Mouse (Mus musculus) retina, embryonic 14.5 days (tissue): Measurements from ENCODE around the gene Tent4a.
A peak's percentile ranks its signal among the peaks of the same experiment; 100 is the strongest.

ENCODE experiments used
- DNase-seq: peaks from one replicate; pipeline ENCODE4 v3.0.0-alpha.2; 2015; ENCODE audit warnings: low spot score

Gene Tent4a

GRCm38 (mm10) chr13:69545019-69545418, 10.6 kb upstream of the Tent4a start:
- peak; percentile 84 for DNase-seq

GRCm38 (mm10) chr13:69543595-69543994, 9.2 kb upstream of the Tent4a start:
- DNase-seq: no peak

GRCm38 (mm10) chr13:69542571-69543352, 8.3 kb upstream of the Tent4a start:
- no peak for DNase-seq

GRCm38 (mm10) chr13:69541776-69542175, 7.4 kb upstream of the Tent4a start:
- no peak for DNase-seq

GRCm38 (mm10) chr13:69541209-69541608, 6.8 kb upstream of the Tent4a start:
- no peak for DNase-seq

DNA sequence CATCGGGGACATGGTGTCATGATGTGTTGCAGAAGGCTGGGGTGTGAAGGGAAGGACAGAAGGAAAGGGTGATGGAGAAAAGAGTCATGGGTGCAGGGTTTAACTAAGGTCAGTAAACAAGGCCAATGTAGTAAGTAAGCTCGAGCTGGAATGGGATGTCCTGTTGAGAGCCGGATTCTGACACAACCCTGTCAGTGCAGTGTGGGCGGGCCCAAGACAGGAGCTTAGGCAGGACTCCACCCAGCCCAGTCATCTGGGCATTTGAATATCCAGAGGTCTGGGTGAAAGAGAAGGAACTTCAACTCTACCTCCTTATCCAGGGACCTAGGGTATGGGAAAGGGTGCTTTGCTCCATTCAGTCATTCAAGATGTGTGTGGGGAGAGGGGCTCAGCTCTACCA, 3.9 kb upstream of the Tent4a start:
- no peak for DNase-seq

- DNase-seq: no peak
Measured at GRCm38 (mm10) chr13:69537366-69537765, 2.9 kb upstream of the Tent4a start.

- no peak for DNase-seq
Measured at GRCm38 (mm10) chr13:69536021-69536420, 1.6 kb upstream of the Tent4a start.

DNA sequence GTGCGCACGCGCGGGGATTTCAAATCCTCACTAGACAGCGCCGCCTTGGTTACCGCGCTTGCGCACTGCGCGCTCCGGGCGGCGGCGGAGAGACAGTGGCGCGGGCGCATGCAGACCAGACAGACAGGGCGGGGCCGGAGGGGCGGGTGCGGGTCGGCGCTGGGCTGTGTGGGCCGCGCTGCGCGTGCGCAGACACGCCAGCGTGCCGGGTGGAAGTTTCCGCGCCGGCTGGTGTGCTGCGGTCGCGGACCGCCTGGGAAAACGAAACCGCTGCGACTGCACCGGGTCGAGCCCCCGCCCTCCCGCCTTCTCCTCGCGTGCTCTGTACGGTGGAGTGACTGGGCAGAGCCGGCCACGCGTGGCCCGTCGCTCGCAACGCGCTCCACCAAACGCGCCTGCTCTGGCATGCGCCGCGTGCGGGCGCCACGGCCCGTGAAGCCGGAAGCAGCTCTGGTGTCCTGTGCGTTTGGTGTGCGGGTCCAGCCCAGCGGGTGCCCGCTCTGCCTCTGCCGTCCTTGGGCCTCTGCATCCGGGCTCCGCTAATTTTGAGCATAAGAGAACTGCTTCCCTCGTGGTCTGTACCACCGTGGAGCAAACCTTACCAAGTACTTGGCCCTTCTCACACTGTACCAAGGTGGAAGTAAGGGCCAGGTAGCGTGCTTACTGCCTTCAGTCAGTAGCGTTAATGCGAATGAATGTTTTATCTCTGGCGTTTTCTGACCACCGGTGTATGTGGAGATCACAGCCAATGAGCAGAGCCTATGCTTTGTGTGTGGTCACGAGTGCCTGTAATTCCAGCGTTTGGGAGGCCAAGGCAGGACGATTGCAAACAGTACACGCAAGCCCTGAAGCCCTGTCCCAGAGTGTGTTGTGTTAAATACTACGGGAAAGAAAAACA, 486 bp upstream of the Tent4a start:
- peak; percentile 98 for DNase-seq

DNA sequence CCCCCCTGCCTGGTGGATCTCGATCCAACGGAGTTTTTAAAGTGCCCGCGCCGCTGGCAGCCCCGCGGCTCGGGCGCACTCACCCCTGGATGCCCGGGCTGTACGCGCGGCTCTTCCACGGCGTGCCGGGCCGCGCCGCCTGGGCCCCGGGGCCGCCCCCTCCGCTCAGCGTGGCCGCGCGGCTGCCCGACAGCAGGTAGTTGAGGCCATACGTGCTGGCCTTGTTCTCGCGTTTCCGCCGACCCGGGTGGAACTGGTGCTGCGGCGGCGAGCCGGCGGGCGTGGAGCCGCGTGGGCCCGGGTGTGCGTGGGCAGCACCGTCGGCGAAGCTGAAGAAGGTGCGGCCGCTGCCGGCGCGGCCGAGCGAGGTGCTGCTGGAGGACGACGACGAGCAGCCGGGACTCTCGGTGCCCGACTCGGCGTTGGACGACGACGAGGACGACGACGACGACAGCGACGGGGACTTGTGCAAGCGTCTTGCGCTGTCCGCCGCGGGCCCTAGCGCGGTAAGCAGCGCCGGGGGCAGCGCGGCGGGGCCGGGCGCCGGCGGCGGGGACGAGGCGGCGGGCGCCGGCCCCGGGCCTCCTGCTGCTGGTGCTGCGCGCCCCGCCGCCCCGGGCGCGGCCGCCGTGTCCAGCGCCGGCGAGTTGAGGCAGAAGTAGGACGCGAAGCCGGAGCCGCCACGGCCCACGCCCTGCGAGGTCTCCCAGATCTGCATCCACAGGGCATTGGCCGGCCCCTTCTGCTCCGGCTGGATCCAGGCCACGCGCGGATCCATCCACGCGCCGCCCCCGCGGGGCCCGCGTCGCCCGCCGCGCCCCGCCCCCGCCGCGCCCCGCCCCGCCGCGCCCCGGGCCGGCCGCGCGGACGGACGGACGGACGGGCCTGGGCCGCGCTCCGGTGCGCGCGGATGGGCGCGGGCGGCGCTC, 748 bp downstream of the Tent4a start, which contains the start of gene Nsun2:
TSS of gene Nsun2 (plus strand) at position 342 of the 929 bp plus-strand sequence.
- DNase-seq: peak; percentile 63

DNA sequence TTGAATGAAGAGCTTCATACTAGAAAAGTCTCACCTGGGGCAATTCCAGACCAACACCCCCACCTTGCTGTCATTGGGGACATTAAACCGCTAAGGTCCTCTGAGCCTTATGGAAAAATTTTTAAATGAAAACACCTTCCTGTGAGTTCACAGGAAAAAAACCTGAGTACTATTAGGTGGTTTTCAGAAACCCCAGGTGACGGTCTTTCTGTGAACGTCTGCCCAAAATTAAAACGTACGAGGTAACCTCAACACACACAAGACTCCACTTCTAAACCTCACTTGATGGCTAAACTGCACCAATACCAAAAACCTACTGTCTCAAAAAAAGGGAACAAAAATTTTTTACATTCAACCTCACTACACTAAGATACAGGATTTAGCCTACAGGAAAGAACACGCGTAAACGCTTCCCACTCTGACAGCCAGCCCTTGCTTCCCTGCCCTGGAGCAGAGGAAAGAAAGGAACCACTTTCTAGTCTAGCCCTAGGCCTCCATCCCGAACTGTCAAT, 1.5 kb downstream of the Tent4a start:
- DNase-seq: no peak

DNA sequence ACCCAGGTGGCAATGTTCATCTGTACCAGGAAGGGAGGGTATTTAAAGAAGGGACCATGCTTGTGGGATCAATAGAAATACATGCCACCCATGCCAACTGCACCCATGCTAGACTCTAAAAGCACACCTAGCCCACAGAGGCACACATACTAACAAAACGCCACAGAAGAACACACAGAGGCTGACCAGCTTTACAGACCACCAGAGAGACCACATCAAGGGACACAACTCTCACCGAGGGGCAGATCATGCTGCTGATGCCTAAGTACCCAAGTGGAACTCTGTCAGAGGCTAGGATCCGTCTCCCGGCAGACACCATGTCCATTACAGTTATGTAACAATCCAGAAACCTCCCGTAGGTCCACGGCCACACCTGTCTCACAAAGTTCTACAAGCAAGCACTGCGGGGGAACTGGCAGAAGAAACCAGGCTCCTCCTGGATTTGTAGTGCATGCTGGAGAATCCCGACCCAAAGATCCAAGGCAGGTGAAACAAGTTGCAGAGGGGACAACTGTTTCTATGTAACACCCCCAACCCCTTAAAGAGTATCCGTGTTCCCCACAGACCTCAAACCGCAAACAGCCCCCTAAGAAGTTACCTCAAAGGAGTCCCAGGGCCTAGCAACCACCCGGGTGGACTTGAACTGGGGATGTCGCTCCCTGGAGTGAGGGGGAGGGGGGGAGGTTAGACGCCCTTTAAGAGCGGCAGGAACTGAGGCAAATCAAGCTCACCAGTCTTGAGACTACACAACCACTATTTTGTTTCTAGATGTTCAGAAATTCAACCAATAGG, 2.1 kb downstream of the Tent4a start:
- no peak for DNase-seq

GRCm38 (mm10) chr13:69531431-69531830, 3.0 kb downstream of the Tent4a start:
- no peak for DNase-seq

- DNase-seq: no peak
Measured at GRCm38 (mm10) chr13:69530951-69531350, 3.5 kb downstream of the Tent4a start.

DNA sequence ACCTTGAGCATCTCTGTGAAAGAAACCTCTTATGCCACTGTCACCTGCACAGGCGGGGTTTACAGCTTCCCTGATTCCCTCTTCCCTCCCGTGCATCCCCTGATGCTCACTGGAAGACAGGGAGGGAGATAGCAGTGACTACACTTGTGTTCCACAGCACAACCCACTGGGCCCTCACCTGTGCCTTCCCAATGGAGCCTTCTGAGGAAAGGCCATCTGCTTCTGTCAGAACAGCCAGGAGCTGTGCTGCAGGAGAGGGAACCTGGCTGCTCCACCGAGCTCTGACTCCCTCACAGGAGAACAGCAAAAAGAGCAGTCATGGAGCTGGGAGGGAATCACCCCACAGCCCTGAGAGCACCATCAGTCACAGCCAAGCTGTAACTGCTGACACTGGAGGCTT, 4.3 kb downstream of the Tent4a start:
- DNase-seq: no peak

GRCm38 (mm10) chr13:69528531-69528930, 5.9 kb downstream of the Tent4a start:
- no peak for DNase-seq

DNA sequence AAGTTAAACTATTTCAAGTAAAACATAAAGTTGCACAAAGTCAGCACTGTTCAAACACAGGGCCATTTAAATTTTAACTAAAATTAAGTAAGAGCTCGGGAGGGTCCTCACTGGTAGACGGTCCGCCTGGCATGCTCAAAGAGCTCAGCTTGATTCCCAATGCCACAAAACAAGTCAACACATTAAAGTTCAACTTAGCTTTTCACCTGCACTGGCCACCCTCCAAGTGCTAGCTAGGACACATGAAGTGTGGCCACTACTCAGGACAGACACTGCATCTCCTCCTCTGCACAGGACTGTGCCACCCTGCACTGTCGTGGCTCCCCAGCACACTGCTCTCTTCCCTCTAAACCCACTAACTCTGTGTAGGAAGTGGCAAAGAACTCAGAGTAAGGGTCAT, 8.6 kb downstream of the Tent4a start:
- DNase-seq: no peak

- no peak for DNase-seq
Measured at GRCm38 (mm10) chr13:69524158-69524530, 10.3 kb downstream of the Tent4a start.

DNA sequence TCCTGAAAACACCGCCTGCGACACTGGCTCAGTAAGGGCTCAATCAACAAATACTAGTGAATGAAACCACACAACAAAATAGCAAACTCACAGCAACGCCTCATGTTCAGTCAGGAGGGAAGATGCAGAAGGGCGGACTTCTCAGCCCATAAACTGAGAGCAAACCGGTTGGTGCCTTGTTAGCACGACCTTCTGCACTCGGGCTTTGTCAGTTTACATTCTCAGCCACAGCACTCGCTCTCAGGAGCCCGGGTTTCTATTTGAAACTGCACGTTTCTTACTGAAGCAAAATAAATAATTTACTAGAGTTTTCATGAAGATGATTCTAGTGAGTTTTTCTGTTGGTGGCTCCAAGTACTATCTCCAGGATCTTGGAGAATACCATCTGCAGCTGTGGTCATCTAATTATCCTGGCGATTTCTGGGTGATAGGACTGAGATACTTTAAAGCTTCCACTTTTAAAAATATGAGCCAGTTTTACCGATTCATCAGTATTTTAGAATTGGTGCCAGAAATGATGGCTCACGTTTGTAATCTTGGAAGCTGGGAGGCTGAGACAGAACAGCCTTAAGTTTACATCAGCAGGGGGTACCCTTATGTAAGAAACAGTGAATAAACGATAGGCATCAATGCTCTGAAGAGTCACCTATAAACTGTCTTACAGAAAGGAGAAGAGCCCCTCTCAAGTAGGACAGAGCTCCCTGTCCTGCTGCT, 10.8 kb downstream of the Tent4a start:
- DNase-seq: no peak

GRCm38 (mm10) chr13:69522161-69522791, 12.1 kb downstream of the Tent4a start:
- DNase-seq: no peak
